Mouse (Mus musculus) embryonic facial prominence, embryonic 10.5 days (tissue): ENCODE results near the gene Oxtr. TPM values are rescaled to one million over a fixed set of nuclear protein-coding genes. Genes with fewer than 3 reads are reported as not detected.

Experiments
- DNase-seq: peaks from one replicate; pipeline ENCODE4 v3.0.0-alpha.2; 2017; ENCODE audit warnings: low spot score
- H3K27ac ChIP-seq: fragments of 300-500 bp; sonication (generic); replicated peaks from 2 replicates; pipeline ENCODE4 v1.5.1; 2016; ENCODE audit warnings: mild to moderate bottlenecking
- H3K27me3 ChIP-seq: fragments of 300-500 bp; sonication (generic); replicated peaks from 2 replicates; pipeline ENCODE4 v1.6.1; 2016; ENCODE audit warnings: low read depth, mild to moderate bottlenecking; ENCODE audit not compliant: poor library complexity, severe bottlenecking
- H3K36me3 ChIP-seq: fragments of 300-500 bp; sonication (generic); replicated peaks from 2 replicates; pipeline ENCODE4 v1.6.1; 2016; ENCODE audit warnings: mild to moderate bottlenecking, moderate library complexity
- H3K4me1 ChIP-seq: fragments of 300-500 bp; sonication (generic); 2 replicates; pipeline ENCODE4 v1.6.1; 2016
- H3K4me3 ChIP-seq: fragments of 300-500 bp; sonication (generic); 2 replicates; pipeline ENCODE4 v1.5.1; 2016; ENCODE audit warnings: mild to moderate bottlenecking, moderate library complexity
- H3K9me3 ChIP-seq: fragments of 300-500 bp; sonication (generic); 2 replicates; pipeline ENCODE4 v1.6.1; 2016; ENCODE audit warnings: mild to moderate bottlenecking
- WGBS: fragments of 180-500 bp; shearing (Covaris S2); methylation state at CpG from one replicate; pipeline ENCODE4 v1.1.7; 2016; 5-methylcytosine and 5-hydroxymethylcytosine counted together
- polyA plus RNA-seq: library from polyadenylated mRNA; unstranded; fragments of >200 nt; fragmentation: Nextera tagmentation; extraction: Ambion mirVana; gene quantifications from 2 replicates; pipeline ENCODE4 v1.2.1, GENCODE M21; 2016

Gene Oxtr
- polyA plus RNA-seq = 0.03 and 0.06 TPM in 2 replicates

DNA sequence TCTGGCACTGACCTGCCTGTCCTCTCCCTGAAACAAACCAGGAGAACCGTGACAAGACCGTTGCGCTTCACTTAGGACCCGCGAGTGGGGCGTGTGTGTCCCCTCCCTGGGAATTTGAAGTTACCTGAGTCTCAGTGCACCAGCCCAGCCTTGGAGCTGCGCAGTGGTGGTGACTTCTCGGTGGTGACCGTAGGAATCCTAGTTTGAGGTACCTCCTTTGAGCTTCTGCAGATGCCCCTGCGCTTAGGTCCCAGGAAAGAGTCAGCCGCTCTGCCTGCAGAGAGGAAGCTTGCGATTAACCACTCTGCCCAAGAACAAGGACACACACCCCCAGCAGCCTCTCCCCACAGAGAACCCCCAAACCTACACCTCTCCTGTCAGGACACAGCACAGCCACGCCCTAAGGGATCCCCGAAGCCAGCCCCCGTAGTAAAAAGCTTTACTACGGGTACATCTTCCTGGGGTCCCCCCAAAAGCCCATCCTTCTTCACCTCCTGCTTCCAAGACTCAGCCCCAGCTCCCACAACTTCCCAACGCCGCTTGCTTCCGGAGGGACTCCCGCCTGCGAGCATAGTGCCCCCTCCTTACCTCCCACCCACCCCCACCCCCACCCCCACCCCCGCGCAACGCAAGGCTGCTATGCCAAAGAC is at the start of gene Oxtr:
Oxtr (minus strand) TSS at position 34 of the 650 bp plus-strand sequence.
- 7% methylated on average over 24 of the region's 24 CpGs for WGBS
- DNase-seq = no peak
- no peak within 1 kb of the TSS for H3K27ac ChIP-seq
- peaks cover 28% of the 10 kb centered on the region for H3K4me1 ChIP-seq
- H3K27me3 ChIP-seq = peaks cover 77% of the 10 kb centered on the region
- peak within 1 kb of the TSS; percentile 53 for H3K4me3 ChIP-seq
- H3K36me3 ChIP-seq = no peaks in the 10 kb centered on the region
- no peaks in the 10 kb centered on the region for H3K9me3 ChIP-seq

- Histone ChIP-seq H3K4me1 (no peaks in the 10 kb centered on the region), H3K27ac (no peak overlapping the region), H3K4me3 (no peak overlapping the region), H3K27me3 (peaks cover 14% of the 10 kb centered on the region), H3K36me3 (no peaks in the 10 kb centered on the region), H3K9me3 (no peaks in the 10 kb centered on the region)
- no peak for DNase-seq
- WGBS = 69% methylated on average over 5 of the region's 5 CpGs
Observed at GRCm38 (mm10) chr6:112525434-112525833, 35.7 kb upstream of the Oxtr start.

DNA sequence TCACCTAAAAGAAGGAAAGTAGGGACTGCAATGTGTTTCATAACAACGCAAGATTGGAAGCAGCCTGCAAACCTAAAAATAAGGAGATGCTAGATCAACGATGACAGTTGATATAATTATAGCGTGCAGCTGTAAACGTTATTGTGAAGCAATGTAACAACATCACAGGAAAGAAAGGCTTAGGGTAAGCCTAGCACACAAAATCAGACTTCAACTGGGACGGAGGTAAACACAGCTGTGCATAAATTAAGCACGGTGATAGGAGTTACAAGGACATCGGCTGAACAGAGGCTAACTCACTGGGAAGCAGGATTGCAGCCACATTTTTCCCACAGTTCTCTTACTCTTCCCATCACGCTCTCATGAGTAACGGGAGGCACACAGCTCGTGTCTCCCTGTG is 34.7 kb upstream of the Oxtr start:
- Histone ChIP-seq H3K4me3 (no peak overlapping the region), H3K27me3 (peaks cover 22% of the 10 kb centered on the region), H3K9me3 (no peaks in the 10 kb centered on the region), H3K36me3 (no peaks in the 10 kb centered on the region), H3K27ac (no peak overlapping the region), H3K4me1 (no peaks in the 10 kb centered on the region)
- DNase-seq = no peak
- WGBS = 70% methylated on average over 10 of the region's 10 CpGs

- no peaks in the 10 kb centered on the region for H3K36me3 ChIP-seq
- no peak for DNase-seq
- peaks cover 15% of the 10 kb centered on the region for H3K4me1 ChIP-seq
- H3K27ac ChIP-seq = no peak overlapping the region
- H3K4me3 ChIP-seq = no peak overlapping the region
- peaks cover 67% of the 10 kb centered on the region for H3K27me3 ChIP-seq
- no peaks in the 10 kb centered on the region for H3K9me3 ChIP-seq
- WGBS = 85% methylated on average over 3 of the region's 3 CpGs
Observed at GRCm38 (mm10) chr6:112517991-112518390, 28.2 kb upstream of the Oxtr start.

- H3K4me1 ChIP-seq = peaks cover 15% of the 10 kb centered on the region
- DNase-seq = no peak
- WGBS = 88% methylated on average over 3 of the region's 3 CpGs
- H3K27me3 ChIP-seq = peaks cover 68% of the 10 kb centered on the region
- no peak overlapping the region for H3K4me3 ChIP-seq
- no peak overlapping the region for H3K27ac ChIP-seq
- no peaks in the 10 kb centered on the region for H3K36me3 ChIP-seq
- H3K9me3 ChIP-seq = no peaks in the 10 kb centered on the region
Observed at GRCm38 (mm10) chr6:112517572-112517971, 27.8 kb upstream of the Oxtr start.

- no peak overlapping the region for H3K27ac ChIP-seq
- WGBS = 11% methylated on average over 1 of the region's 1 CpGs
- H3K36me3 ChIP-seq = no peaks in the 10 kb centered on the region
- H3K9me3 ChIP-seq = no peaks in the 10 kb centered on the region
- H3K4me1 ChIP-seq = peaks cover 15% of the 10 kb centered on the region
- peak; percentile 53 for DNase-seq
- H3K4me3 ChIP-seq = no peak overlapping the region
- H3K27me3 ChIP-seq = peaks cover 64% of the 10 kb centered on the region
Observed at GRCm38 (mm10) chr6:112516496-112516895, 26.8 kb upstream of the Oxtr start.

DNA sequence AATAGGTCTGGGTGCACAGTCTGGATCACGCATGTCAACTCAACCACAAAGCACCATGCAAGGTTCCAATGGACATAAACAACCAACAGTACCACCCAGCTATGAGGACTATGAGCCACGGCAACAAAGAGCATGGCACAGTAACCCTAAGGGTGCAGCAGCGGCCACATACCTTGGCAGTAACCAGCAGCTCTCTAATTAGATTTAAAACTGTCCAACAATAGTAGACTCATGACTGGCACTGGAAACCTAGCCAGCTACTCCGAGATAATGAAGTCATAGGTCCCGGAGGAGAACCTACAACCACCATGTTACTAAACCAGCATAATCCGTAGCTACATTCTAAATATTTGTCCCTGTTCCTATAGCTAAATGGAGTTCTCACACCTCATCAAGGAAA is 24.8 kb upstream of the Oxtr start:
- H3K4me1 ChIP-seq = peaks cover 28% of the 10 kb centered on the region
- no peak overlapping the region for H3K4me3 ChIP-seq
- no peaks in the 10 kb centered on the region for H3K9me3 ChIP-seq
- DNase-seq = no peak
- H3K36me3 ChIP-seq = no peaks in the 10 kb centered on the region
- peaks cover 53% of the 10 kb centered on the region for H3K27me3 ChIP-seq
- H3K27ac ChIP-seq = no peak overlapping the region
- 88% methylated on average over 6 of the region's 6 CpGs for WGBS

DNA sequence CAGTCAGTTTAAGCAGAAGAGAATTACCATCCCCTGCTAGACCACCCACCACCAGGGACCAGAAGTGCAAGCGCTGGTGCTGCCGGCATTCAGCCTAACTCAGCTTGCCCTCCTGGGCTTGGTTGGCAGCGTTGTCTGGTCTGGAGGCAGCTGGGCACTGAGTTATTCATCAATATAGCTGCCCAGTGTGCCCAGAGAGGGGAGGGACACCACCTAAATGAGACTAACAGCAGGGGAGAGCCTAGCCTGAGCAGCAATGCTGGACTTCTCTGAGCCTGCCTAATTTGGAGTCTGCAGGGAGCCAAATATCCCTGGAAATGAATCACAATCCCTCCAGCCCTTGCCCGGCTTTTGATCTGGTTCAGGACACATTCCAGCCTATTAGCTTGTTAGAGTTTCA is 20.6 kb upstream of the Oxtr start:
- Histone ChIP-seq H3K36me3 (no peaks in the 10 kb centered on the region), H3K27me3 (peaks cover 37% of the 10 kb centered on the region), H3K4me1 (peaks cover 16% of the 10 kb centered on the region), H3K4me3 (no peak overlapping the region), H3K9me3 (no peaks in the 10 kb centered on the region), H3K27ac (no peak overlapping the region)
- 15% methylated on average over 4 of the region's 4 CpGs for WGBS
- no peak for DNase-seq

DNA sequence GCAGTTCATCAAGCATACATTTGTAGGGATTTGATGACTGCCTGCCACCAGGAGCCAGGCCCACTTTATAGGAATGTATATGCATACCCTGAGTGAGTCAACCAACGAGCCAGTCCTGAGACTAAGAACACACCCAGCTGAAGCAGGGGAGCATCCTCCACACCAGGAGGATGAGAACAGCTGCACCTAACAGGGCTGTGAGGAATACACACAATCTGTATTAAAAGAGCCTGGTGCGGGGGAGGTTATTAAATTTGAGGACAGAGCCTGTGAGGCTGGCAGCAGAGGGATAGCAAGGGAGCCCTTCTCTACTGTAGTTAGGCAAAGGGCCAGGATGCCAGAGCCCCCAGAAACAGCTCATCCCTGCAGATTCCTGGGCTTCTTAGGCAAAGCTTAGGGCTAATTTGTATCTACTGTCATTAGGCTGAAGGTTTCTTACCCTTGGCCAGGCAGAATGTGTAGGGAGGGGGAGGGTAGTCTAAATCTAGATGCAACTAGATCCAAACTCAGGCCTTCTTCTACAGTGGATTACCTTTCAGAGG is 19.9 kb upstream of the Oxtr start:
- H3K27me3 ChIP-seq = peaks cover 32% of the 10 kb centered on the region
- no peak overlapping the region for H3K4me3 ChIP-seq
- peaks cover 16% of the 10 kb centered on the region for H3K4me1 ChIP-seq
- no peaks in the 10 kb centered on the region for H3K9me3 ChIP-seq
- H3K27ac ChIP-seq = no peak overlapping the region
- no peak for DNase-seq
- no peaks in the 10 kb centered on the region for H3K36me3 ChIP-seq
- 66% methylated on average over 2 of the region's 2 CpGs for WGBS

GRCm38 (mm10) chr6:112507617-112508016 is 17.9 kb upstream of the Oxtr start:
- Histone ChIP-seq H3K27me3 (peaks cover 12% of the 10 kb centered on the region), H3K4me1 (peaks cover 16% of the 10 kb centered on the region), H3K4me3 (no peak overlapping the region), H3K9me3 (no peaks in the 10 kb centered on the region), H3K36me3 (no peaks in the 10 kb centered on the region), H3K27ac (no peak overlapping the region)
- 86% methylated on average over 2 of the region's 2 CpGs for WGBS
- DNase-seq = no peak

DNA sequence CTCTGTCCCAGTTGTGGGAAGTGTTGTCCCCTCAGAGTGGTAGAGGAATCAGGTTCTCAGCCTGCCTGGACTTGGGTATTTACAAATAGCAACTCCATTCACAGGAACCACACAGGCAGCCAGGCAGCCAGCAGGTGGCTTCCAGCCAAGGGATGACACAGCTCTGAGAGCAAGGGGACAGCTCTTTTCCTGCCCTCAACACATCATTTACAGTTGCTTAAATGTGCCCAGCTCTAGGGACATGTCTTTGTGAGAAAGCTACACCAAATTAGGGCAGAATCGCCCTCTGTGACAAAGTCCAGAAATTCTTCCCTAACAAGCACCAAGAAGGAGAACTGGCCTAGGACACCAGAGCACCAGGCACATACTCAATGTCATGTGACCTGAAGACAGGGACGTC is 11.4 kb upstream of the Oxtr start:
- H3K4me3 ChIP-seq = no peak overlapping the region
- no peaks in the 10 kb centered on the region for H3K9me3 ChIP-seq
- no peak overlapping the region for H3K27ac ChIP-seq
- no peaks in the 10 kb centered on the region for H3K27me3 ChIP-seq
- 81% methylated on average over 2 of the region's 2 CpGs for WGBS
- H3K4me1 ChIP-seq = peaks cover 2% of the 10 kb centered on the region
- no peak for DNase-seq
- H3K36me3 ChIP-seq = no peaks in the 10 kb centered on the region

DNA sequence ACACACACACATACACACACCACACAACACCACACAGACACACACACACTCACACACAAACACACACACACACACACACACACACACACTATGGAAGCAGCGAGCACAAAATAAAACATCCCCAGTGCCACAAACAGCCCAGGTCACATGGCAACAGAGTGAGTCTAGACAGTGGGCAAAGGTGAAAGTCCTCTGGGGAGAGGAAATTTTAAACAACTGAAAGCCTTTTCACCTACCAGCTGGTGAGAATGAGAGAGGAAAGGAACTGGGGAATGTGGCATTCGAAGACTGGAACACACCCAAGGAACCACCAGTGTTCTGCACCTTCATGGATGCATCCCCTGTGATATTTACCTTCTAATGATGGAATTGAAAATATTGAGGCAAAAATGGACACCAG is 9.7 kb upstream of the Oxtr start:
- H3K4me1 ChIP-seq = peaks cover 19% of the 10 kb centered on the region
- no peaks in the 10 kb centered on the region for H3K36me3 ChIP-seq
- no peak overlapping the region for H3K4me3 ChIP-seq
- no peaks in the 10 kb centered on the region for H3K9me3 ChIP-seq
- H3K27me3 ChIP-seq = no peaks in the 10 kb centered on the region
- WGBS = 85% methylated on average over 2 of the region's 2 CpGs
- no peak overlapping the region for H3K27ac ChIP-seq
- no peak for DNase-seq

DNA sequence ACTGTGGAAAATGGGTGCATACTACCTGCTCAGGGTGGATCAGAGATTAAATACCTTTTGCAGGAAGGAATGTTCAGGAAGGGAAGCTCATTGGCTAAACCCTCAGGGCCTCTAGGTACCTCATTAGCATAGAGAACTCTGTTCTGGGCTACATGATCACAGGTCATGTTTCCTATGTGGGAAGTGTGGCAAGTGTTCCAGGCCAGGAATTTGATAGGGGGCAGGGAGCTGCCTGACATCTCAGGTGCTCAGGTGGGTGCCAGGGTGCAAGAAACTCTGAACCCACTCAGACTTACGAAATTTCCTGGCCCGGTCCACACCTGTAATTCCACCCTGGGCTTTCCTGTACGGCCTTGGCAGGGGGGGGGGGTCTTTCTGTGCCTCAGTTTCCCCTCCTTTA is 9.0 kb upstream of the Oxtr start:
- WGBS = 95% methylated on average over 3 of the region's 3 CpGs
- Histone ChIP-seq H3K4me1 (peaks cover 20% of the 10 kb centered on the region), H3K4me3 (no peak overlapping the region), H3K36me3 (no peaks in the 10 kb centered on the region), H3K27ac (no peak overlapping the region), H3K9me3 (no peaks in the 10 kb centered on the region), H3K27me3 (no peaks in the 10 kb centered on the region)
- DNase-seq = no peak
